Mouse (Mus musculus): ENCODE results near the gene Gm6040.

Gm6040 gene

GRCm38 (mm10) chr8:20921971-20922370, at the start of gene Gm6040:
Gm6040 (minus strand) TSS chr8:20922071.
- no peak for DNase-seq (ENCODE audit: low spot score)

- DNase-seq (ENCODE audit: low spot score): no peak
Measured at GRCm38 (mm10) chr8:20964531-20964930, 42.7 kb upstream of the Gm6040 start.

- no peak for DNase-seq (ENCODE audit: low spot score)
Measured at GRCm38 (mm10) chr8:20944610-20945009, 22.7 kb upstream of the Gm6040 start, which contains the start of gene AY761185. AY761185 (minus strand) TSS chr8:20944710.

GRCm38 (mm10) chr8:20912288-20912687, 9.6 kb downstream of the Gm6040 start:
- DNase-seq (ENCODE audit: low spot score): no peak

GRCm38 (mm10) chr8:20908256-20908655, 13.6 kb downstream of the Gm6040 start:
- no peak for DNase-seq (ENCODE audit: low spot score)

- DNase-seq (ENCODE audit: low spot score): no peak
Measured at GRCm38 (mm10) chr8:20907119-20907518, 14.8 kb downstream of the Gm6040 start.

GRCm38 (mm10) chr8:20902527-20902926, 19.3 kb downstream of the Gm6040 start, which contains the start of gene Gm15056:
Gm15056 (minus strand) TSS chr8:20902627.
- DNase-seq (ENCODE audit: low spot score): no peak

- DNase-seq (ENCODE audit: low spot score): no peak
Measured at GRCm38 (mm10) chr8:20892369-20892768, 29.5 kb downstream of the Gm6040 start, which contains the start of gene Defb33. Defb33 (plus strand) TSS chr8:20892669.

- DNase-seq (ENCODE audit: low spot score): no peak
Measured at GRCm38 (mm10) chr8:20874608-20875007, 47.3 kb downstream of the Gm6040 start.

All from spleen, adult 12 weeks (tissue).